Mouse (Mus musculus): ENCODE results near the gene Epb41l3. TPM values are rescaled to one million over a fixed set of nuclear protein-coding genes. Genes with fewer than 3 reads are reported as not detected.

The Epb41l3 gene
- 38.1 and 176 TPM in 2 replicates for polyA plus RNA-seq (2012; rRNA removed)

DNA sequence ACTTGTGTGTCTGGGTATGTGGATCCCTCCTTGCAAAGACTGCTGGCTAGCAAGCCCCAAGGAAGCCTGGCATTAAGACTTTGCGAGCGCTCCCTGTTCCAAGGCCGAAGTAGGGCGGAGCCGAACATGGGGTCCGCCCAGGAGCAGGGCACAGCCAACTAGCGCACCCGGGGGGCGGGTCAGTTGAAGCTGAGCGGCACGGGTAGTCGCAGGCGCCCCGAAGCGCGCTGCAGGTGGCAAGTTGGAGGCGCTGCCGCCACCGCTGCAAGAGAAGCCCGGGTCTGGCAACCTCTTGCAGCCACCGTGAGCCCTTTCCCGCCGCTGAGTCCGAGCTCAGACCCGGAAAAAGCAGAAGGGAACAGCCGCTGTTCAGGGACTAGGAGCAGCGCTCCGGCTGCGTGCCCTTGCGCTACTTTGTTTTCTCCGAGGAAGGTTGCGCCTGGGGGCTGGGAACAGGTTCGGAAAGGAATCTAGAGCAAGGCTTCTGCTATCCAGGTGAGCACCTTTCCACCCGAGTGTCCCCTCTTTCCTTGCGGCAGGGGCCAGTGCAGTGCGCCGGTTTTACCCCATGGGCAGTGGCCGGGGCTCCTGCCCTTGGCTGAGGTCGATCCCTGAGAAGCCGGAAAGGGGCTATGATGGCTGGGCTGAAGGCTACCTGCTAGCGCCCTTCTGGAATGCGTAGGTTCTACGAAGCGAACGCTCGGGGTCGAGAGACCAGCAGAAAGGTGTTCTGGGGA lies at the start of gene Epb41l3:
TSS of gene Epb41l3 (plus strand) at position 183 of the 737 bp plus-strand sequence.
- peak; percentile 94 for TF ChIP-seq POLR2A (IDR thresholded peaks at IDR 0.05; ENCODE audit: low read depth, low read length)
- no peak for TF ChIP-seq CTCF (IDR thresholded peaks at IDR 0.05; ENCODE audit: extremely low read depth, insufficient read length, insufficient replicate concordance, low read depth, low read length)
- under 1% methylated on average over 47 of the region's 47 CpGs for WGBS
- H3K27ac ChIP-seq (ENCODE audit: insufficient read depth, low read depth, low read length) = peak within 1 kb of the TSS; percentile 95

DNA sequence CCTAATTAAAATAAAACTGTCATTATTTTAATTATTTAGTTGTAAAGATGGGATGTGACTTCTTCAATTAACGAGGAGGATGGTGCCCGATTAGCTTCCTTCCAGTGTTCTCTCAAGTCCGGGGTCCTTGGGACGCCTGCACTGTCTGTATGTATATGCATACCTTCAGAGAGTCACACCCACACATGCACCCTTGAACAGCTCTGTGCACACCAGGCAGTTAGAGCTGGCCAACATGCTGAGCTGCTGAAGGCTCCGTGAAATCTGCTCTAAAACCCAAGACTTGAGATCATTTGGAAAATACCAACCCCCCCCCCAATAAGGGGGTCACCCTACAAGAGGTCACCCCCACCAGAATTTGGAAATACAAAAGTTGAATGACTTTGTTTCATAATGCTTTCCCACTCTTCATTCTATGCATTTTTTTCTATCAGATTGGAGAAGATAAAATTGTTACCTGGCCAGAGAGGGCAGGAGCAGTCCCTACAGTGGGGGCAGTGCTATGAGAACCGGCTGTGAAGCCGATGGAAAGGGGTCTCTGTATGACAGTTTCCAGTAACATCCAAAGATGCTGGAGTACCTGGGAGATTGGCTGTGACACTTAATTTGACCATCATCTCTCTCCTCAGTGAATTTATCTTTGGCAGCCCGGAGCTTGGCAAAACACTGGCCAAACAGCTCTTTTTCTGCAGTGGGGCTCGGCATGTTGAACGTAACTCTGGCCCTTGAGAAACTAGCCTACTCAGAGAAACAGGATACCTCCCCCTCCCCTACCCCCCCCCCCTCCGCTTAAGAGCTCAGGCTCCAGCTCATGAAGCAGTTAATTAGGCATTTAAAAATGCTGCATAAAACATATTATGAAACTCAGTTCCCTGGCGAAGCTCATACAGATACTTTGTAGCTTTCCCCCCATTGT lies 36.5 kb upstream of the Epb41l3 start:
- WGBS = 79% methylated on average over 12 of the region's 12 CpGs
- Histone ChIP-seq H3K4me1 (ENCODE audit: control insufficient read depth, insufficient read depth, insufficient read length, low read length) (no peaks in the 10 kb centered on the region), H3K36me3 (ENCODE audit: control insufficient read depth, insufficient read depth, low read length) (no peaks in the 10 kb centered on the region), H3K27ac (ENCODE audit: insufficient read depth, low read depth, low read length) (no peak overlapping the region), H3K4me3 (ENCODE audit: low read depth, low read length) (no peak overlapping the region), H3K27me3 (ENCODE audit: control insufficient read depth, insufficient read depth, low read length) (no peaks in the 10 kb centered on the region)
- TF ChIP-seq POLR2A (IDR thresholded peaks at IDR 0.05; ENCODE audit: low read depth, low read length) (no peak), CTCF (IDR thresholded peaks at IDR 0.05; ENCODE audit: extremely low read depth, insufficient read length, insufficient replicate concordance, low read depth, low read length) (no peak)

More for the DNA sequence above, at the start of gene Epb41l3:
- no peaks in the 10 kb centered on the region for H3K27me3 ChIP-seq (ENCODE audit: control insufficient read depth, insufficient read depth, low read length)
- peaks cover 12% of the 10 kb centered on the region; the same call in 1 of the 2 replicates for H3K4me1 ChIP-seq (ENCODE audit: control insufficient read depth, insufficient read depth, insufficient read length, low read length)
- H3K36me3 ChIP-seq (ENCODE audit: control insufficient read depth, insufficient read depth, low read length) = no peaks in the 10 kb centered on the region; the same call in 1 of the 2 replicates
- peak within 1 kb of the TSS; percentile 94 for H3K4me3 ChIP-seq (ENCODE audit: low read depth, low read length)

DNA sequence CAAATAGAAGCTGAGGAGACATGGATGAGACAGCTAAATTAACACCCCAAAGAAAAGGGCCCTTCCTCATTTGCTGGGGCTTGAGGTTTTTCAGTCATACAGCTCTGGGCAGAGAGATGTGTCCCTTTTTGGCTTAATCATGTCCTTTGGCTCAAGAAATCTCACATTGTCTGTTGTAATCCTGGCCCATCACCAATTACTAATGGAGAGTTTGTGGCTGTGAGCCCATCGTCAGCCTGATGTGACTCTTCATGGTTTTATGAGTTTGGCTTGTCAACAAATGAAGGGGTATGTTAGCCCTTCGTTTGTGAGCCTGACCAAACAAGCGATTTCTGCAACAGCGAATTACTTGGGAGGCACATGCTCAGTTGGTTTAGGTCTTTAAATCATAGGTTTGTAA lies 34.0 kb upstream of the Epb41l3 start:
- TF ChIP-seq CTCF (IDR thresholded peaks at IDR 0.05; ENCODE audit: extremely low read depth, insufficient read length, insufficient replicate concordance, low read depth, low read length) (no peak), POLR2A (IDR thresholded peaks at IDR 0.05; ENCODE audit: low read depth, low read length) (no peak)
- Histone ChIP-seq H3K4me1 (ENCODE audit: control insufficient read depth, insufficient read depth, insufficient read length, low read length) (no peaks in the 10 kb centered on the region), H3K36me3 (ENCODE audit: control insufficient read depth, insufficient read depth, low read length) (no peaks in the 10 kb centered on the region), H3K27me3 (ENCODE audit: control insufficient read depth, insufficient read depth, low read length) (no peaks in the 10 kb centered on the region), H3K4me3 (ENCODE audit: low read depth, low read length) (no peak overlapping the region), H3K27ac (ENCODE audit: insufficient read depth, low read depth, low read length) (no peak overlapping the region)
- WGBS = 42% methylated on average over 4 of the region's 4 CpGs

DNA sequence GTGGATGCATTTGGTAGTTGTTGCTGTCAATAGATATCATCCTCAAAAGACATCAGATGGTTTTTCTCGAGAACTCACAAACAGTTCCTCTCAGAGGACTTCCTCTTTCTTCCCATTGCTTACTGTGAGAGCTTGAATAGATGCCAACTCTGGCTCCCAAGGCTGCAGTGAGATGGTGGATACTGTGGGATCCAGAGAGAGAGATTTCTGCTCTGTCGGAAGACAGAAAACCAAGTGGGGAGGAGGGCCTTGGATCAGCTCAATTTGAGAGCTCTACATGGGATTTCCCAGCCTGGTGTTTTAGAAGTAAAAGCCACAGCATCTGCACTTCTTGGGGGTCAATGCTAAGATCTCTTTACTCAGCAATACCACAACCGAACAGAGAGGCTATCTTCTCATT lies 26.7 kb upstream of the Epb41l3 start:
- Histone ChIP-seq H3K36me3 (ENCODE audit: control insufficient read depth, insufficient read depth, low read length) (no peaks in the 10 kb centered on the region), H3K27ac (ENCODE audit: insufficient read depth, low read depth, low read length) (no peak overlapping the region), H3K27me3 (ENCODE audit: control insufficient read depth, insufficient read depth, low read length) (no peaks in the 10 kb centered on the region), H3K4me3 (ENCODE audit: low read depth, low read length) (no peak overlapping the region), H3K4me1 (ENCODE audit: control insufficient read depth, insufficient read depth, insufficient read length, low read length) (no peaks in the 10 kb centered on the region)
- TF ChIP-seq CTCF (IDR thresholded peaks at IDR 0.05; ENCODE audit: extremely low read depth, insufficient read length, insufficient replicate concordance, low read depth, low read length) = no peak
- WGBS = 71% methylated on average over 3 of the region's 3 CpGs

DNA sequence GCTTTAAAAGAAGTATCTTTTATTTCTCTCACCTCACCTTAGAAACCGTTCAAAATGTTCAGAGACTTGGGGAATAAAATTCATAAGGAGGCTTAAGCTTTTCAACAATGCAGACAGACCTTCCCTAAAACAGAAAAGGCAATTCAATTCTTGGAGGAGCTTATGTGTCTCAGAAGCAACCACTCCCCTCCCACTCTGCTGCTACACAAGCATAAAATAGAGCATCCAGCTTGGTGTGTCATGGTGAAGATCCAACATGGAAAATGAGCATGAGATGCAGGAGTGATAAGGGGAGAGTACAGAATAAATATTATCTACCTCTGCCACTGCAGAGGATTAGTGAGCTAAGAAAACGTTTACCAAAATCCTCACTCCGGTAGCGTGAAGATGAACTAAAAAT lies 21.5 kb upstream of the Epb41l3 start:
- no peak overlapping the region for H3K4me3 ChIP-seq (ENCODE audit: low read depth, low read length)
- no peaks in the 10 kb centered on the region for H3K36me3 ChIP-seq (ENCODE audit: control insufficient read depth, insufficient read depth, low read length)
- no peaks in the 10 kb centered on the region for H3K4me1 ChIP-seq (ENCODE audit: control insufficient read depth, insufficient read depth, insufficient read length, low read length)
- no peak overlapping the region for H3K27ac ChIP-seq (ENCODE audit: insufficient read depth, low read depth, low read length)
- WGBS = 75% methylated on average over 4 of the region's 4 CpGs
- no peak for TF ChIP-seq CTCF (IDR thresholded peaks at IDR 0.05; ENCODE audit: extremely low read depth, insufficient read length, insufficient replicate concordance, low read depth, low read length)
- no peak for TF ChIP-seq POLR2A (IDR thresholded peaks at IDR 0.05; ENCODE audit: low read depth, low read length)
- no peaks in the 10 kb centered on the region for H3K27me3 ChIP-seq (ENCODE audit: control insufficient read depth, insufficient read depth, low read length)

DNA sequence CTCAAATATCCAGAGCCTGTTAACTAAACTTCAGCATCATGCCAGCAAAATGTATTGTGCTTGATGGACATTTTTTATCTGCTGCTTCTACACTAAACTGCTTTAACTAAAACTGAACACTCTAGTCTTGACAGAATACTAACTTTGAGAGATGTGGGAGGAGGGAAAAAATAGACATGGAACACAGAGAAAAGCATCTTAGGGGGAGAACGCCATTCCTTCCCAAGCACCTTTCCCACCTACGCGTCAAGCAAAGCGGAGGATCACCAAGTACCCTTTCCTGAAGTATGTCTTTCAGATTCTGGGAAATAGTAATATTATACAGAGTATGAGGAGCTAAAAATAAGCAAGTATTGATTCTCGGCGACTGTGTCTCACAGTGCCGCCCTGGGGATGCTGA lies 15.7 kb upstream of the Epb41l3 start:
- Histone ChIP-seq H3K27me3 (ENCODE audit: control insufficient read depth, insufficient read depth, low read length) (no peaks in the 10 kb centered on the region), H3K36me3 (ENCODE audit: control insufficient read depth, insufficient read depth, low read length) (no peaks in the 10 kb centered on the region), H3K4me1 (ENCODE audit: control insufficient read depth, insufficient read depth, insufficient read length, low read length) (peaks cover 10% of the 10 kb centered on the region; the same call in 1 of the 2 replicates), H3K27ac (ENCODE audit: insufficient read depth, low read depth, low read length) (no peak overlapping the region), H3K4me3 (ENCODE audit: low read depth, low read length) (no peak overlapping the region)
- TF ChIP-seq POLR2A (IDR thresholded peaks at IDR 0.05; ENCODE audit: low read depth, low read length) (no peak), CTCF (IDR thresholded peaks at IDR 0.05; ENCODE audit: extremely low read depth, insufficient read length, insufficient replicate concordance, low read depth, low read length) (no peak)
- WGBS = 94% methylated on average over 7 of the region's 7 CpGs

DNA sequence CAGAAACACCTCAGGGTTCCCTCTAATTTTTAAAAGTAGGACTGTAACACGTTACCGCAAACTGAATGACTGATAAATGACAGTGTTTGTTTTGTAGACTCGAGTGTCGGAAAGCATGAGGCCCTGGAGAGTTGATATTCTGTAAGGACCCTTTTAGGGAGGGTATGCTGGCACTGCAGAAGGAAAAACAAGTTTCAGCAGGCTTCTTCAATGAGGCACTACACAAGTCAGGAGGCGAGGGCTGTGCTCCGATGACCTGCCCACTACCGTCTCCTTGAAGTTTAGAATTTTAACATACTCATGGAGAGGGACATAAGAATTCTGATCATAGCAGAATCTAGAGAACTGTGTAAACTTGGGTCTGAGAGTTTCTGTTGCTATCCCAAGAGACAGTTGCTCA lies 15.1 kb upstream of the Epb41l3 start:
- 89% methylated on average over 7 of the region's 7 CpGs for WGBS
- Histone ChIP-seq H3K27ac (ENCODE audit: insufficient read depth, low read depth, low read length) (no peak overlapping the region), H3K36me3 (ENCODE audit: control insufficient read depth, insufficient read depth, low read length) (no peaks in the 10 kb centered on the region), H3K4me3 (ENCODE audit: low read depth, low read length) (no peak overlapping the region), H3K27me3 (ENCODE audit: control insufficient read depth, insufficient read depth, low read length) (no peaks in the 10 kb centered on the region), H3K4me1 (ENCODE audit: control insufficient read depth, insufficient read depth, insufficient read length, low read length) (peaks cover 10% of the 10 kb centered on the region; the same call in 1 of the 2 replicates)
- TF ChIP-seq POLR2A (IDR thresholded peaks at IDR 0.05; ENCODE audit: low read depth, low read length) = no peak
- no peak for TF ChIP-seq CTCF (IDR thresholded peaks at IDR 0.05; ENCODE audit: extremely low read depth, insufficient read length, insufficient replicate concordance, low read depth, low read length)
